Mouse (Mus musculus) adipocyte (in vitro differentiated cells): Measurements from ENCODE around the gene Slc50a1.

Source experiments
- DNase-seq: peaks from one replicate; pipeline ENCODE4 v3.0.0-alpha.2; 2016; ENCODE audit warnings: low spot score

The Slc50a1 gene

GRCm38 (mm10) chr3:89294195-89294594 lies 23.8 kb upstream of the Slc50a1 start:
- no peak for DNase-seq

GRCm38 (mm10) chr3:89293247-89293918 lies 23.0 kb upstream of the Slc50a1 start:
- DNase-seq, result no peak

GRCm38 (mm10) chr3:89292303-89292702 lies 21.9 kb upstream of the Slc50a1 start:
- DNase-seq, result no peak

- DNase-seq, result no peak
These were observed 21.5 kb upstream of the Slc50a1 start for GRCm38 (mm10) chr3:89291874-89292273.

- DNase-seq, result peak; percentile 52
These were observed 18.1 kb upstream of the Slc50a1 start for GRCm38 (mm10) chr3:89288503-89288928.

GRCm38 (mm10) chr3:89287286-89287685 lies 16.9 kb upstream of the Slc50a1 start:
- no peak for DNase-seq

GRCm38 (mm10) chr3:89285526-89285925 lies 15.2 kb upstream of the Slc50a1 start:
- DNase-seq, result no peak

GRCm38 (mm10) chr3:89284261-89284660 lies 13.9 kb upstream of the Slc50a1 start:
- DNase-seq, result no peak

- no peak for DNase-seq
These were observed 11.9 kb upstream of the Slc50a1 start for GRCm38 (mm10) chr3:89282291-89282643.

- DNase-seq, result peak; percentile 90
These were observed 11.4 kb upstream of the Slc50a1 start for GRCm38 (mm10) chr3:89281579-89282290.

GRCm38 (mm10) chr3:89280606-89281511 lies 10.5 kb upstream of the Slc50a1 start, which contains the start of gene Efna1:
Gene Efna1, minus strand, starts transcription at chr3:89281142.
- DNase-seq, result no peak

GRCm38 (mm10) chr3:89280050-89280605 lies 9.8 kb upstream of the Slc50a1 start:
- DNase-seq, result peak; percentile 67

GRCm38 (mm10) chr3:89279153-89279890 lies 9.0 kb upstream of the Slc50a1 start:
- peak; percentile 89 for DNase-seq

- DNase-seq, result no peak
These were observed 8.3 kb upstream of the Slc50a1 start for GRCm38 (mm10) chr3:89278643-89279042.

GRCm38 (mm10) chr3:89278107-89278506 lies 7.7 kb upstream of the Slc50a1 start:
- DNase-seq, result no peak

GRCm38 (mm10) chr3:89277281-89278021 lies 7.1 kb upstream of the Slc50a1 start:
- no peak for DNase-seq

- no peak for DNase-seq
These were observed 5.7 kb upstream of the Slc50a1 start for GRCm38 (mm10) chr3:89276061-89276460.

GRCm38 (mm10) chr3:89271760-89272159 lies 1.4 kb upstream of the Slc50a1 start:
- no peak for DNase-seq

- DNase-seq, result peak; percentile 35
These were observed 521 bp upstream of the Slc50a1 start for GRCm38 (mm10) chr3:89270891-89271290.

GRCm38 (mm10) chr3:89268916-89269315 lies 1.5 kb downstream of the Slc50a1 start:
- no peak for DNase-seq

GRCm38 (mm10) chr3:89266439-89266893 lies 3.9 kb downstream of the Slc50a1 start:
- peak; percentile 82 for DNase-seq
